In genomic region chr19:23133427-23134094, GRCm38 (mm10) we compare ENCODE assay signal across 8 mouse cellular contexts. TPM values are rescaled to one million over a fixed set of nuclear protein-coding genes. Genes with fewer than 3 reads are reported as not detected.
DNase-seq lines count a peak whose midpoint lies in the region; ATAC-seq and TF ChIP-seq lines count a peak whose summit lies in the region.

No protein-coding gene starts in this region.

- H3K4me1 ChIP-seq in testis, adult 2 months (ENCODE audit: control insufficient read depth, insufficient read depth, low read length) = peaks cover 21% of the 10 kb centered on the region
- peaks cover 21% of the 10 kb centered on the region for H3K4me1 ChIP-seq in intestine, embryonic 14.5 days (replicated peaks; ENCODE audit: control insufficient read depth, insufficient read depth, low read length)
- H3K4me1 ChIP-seq in midbrain, embryonic 14.5 days (ENCODE audit: control insufficient read depth, insufficient read depth, low read length) = peaks cover 18% of the 10 kb centered on the region

- intact Hi-C loops in gastrocnemius, adult 2 months (cut with DNase I) = loop anchor here (1.0 to 5.0 kb wide), 3 partner anchors 76 to 217 kb away; no protein-coding TSS in a partner anchor

- H3K27ac ChIP-seq in gastrocnemius, adult 2 months = peak overlapping the region; percentile 100
- H3K27ac ChIP-seq in testis, adult 2 months (ENCODE audit: control insufficient read depth, insufficient read depth, low read depth, low read length) = peak overlapping the region; percentile 78
- H3K27ac ChIP-seq in intestine, embryonic 14.5 days (ENCODE audit: low read depth) = no peak overlapping the region
- H3K27ac ChIP-seq in midbrain, embryonic 14.5 days (replicated peaks; ENCODE audit: low read depth, low read length) = no peak overlapping the region

- H3K9me3 ChIP-seq in intestine, embryonic 14.5 days (ENCODE audit: control insufficient read depth, low read length) = no peaks in the 10 kb centered on the region
- no peaks in the 10 kb centered on the region for H3K9me3 ChIP-seq in midbrain, embryonic 14.5 days (ENCODE audit: control insufficient read depth, low read length)

- peak overlapping the region; percentile 78 for H3K4me3 ChIP-seq in gastrocnemius, adult 2 months
- no peak overlapping the region for H3K4me3 ChIP-seq in testis, adult 2 months (ENCODE audit: control insufficient read depth, low read depth, low read length)
- H3K4me3 ChIP-seq in intestine, embryonic 14.5 days (ENCODE audit: low read depth, low read length) = peak overlapping the region; percentile 31; the same call in 1 of the 2 replicates
- H3K4me3 ChIP-seq in midbrain, embryonic 14.5 days (replicated peaks; ENCODE audit: low read depth, low read length) = peak overlapping the region; percentile 40; the same call in 1 of the 2 replicates

- H3K9ac ChIP-seq in intestine, embryonic 14.5 days (ENCODE audit: low read length) = no peak overlapping the region
- H3K9ac ChIP-seq in midbrain, embryonic 14.5 days (replicated peaks; ENCODE audit: low read length) = no peak overlapping the region

- peak; percentile 7; the same call in 1 of the 2 replicates for ATAC-seq in intestine, embryonic 14.5 days (replicated peaks; ENCODE audit: low FRiP score, low TSS enrichment, low read depth)
- ATAC-seq in midbrain, embryonic 14.5 days (ENCODE audit: low FRiP score, low TSS enrichment) = no peak

- peak overlapping the region; percentile 91 for H3K4me2 ChIP-seq in intestine, embryonic 14.5 days (ENCODE audit: low read length)
- peak overlapping the region; percentile 89 for H3K4me2 ChIP-seq in midbrain, embryonic 14.5 days (ENCODE audit: low read length)

- TF ChIP-seq CTCF in gastrocnemius, adult 2 months (IDR thresholded peaks at IDR 0.05) = no peak
- TF ChIP-seq CTCF in testis, adult 2 months (IDR thresholded peaks at IDR 0.05; ENCODE audit: control insufficient read depth, insufficient read depth, insufficient replicate concordance, low read depth, low read length) = no peak

- TF ChIP-seq POLR2A in testis, adult 2 months (IDR thresholded peaks at IDR 0.05; ENCODE audit: control insufficient read depth, low read depth, low read length) = no peak

- H3K27me3 ChIP-seq in testis, adult 2 months (ENCODE audit: control insufficient read depth, insufficient read depth, low read length) = peaks cover 3% of the 10 kb centered on the region; the same call in 1 of the 2 replicates
- H3K27me3 ChIP-seq in intestine, embryonic 14.5 days (replicated peaks; ENCODE audit: control insufficient read depth, insufficient read depth, low read length) = peaks cover 41% of the 10 kb centered on the region
- H3K27me3 ChIP-seq in midbrain, embryonic 14.5 days (ENCODE audit: control insufficient read depth, insufficient read depth, low read length) = peaks cover 37% of the 10 kb centered on the region

- no peak for DNase-seq in gastrocnemius, adult 2 months
- no peak for DNase-seq in gastrocnemius, postnatal 25 days
- DNase-seq in testis, postnatal 10 days (ENCODE audit: low spot score) = no peak
- no peak for DNase-seq in intestine, embryonic 14.5 days (ENCODE audit: low spot score)
- no peak for DNase-seq in midbrain, embryonic 14.5 days
- no peak for DNase-seq in thymus, postnatal 14 days
- no peak for DNase-seq in right cerebral cortex, postnatal 36 days (ENCODE audit: low spot score in 2 of 2)

- 18% methylated on average over 9 of the region's 9 CpGs for WGBS in intestine, embryonic 14.5 days
- WGBS in midbrain, embryonic 14.5 days = 6% methylated on average over 9 of the region's 9 CpGs

- H3K36me3 ChIP-seq in testis, adult 2 months (ENCODE audit: control insufficient read depth, insufficient read depth, low read length) = no peaks in the 10 kb centered on the region
- no peaks in the 10 kb centered on the region for H3K36me3 ChIP-seq in intestine, embryonic 14.5 days (ENCODE audit: control insufficient read depth, insufficient read depth, low read length)
- no peaks in the 10 kb centered on the region for H3K36me3 ChIP-seq in midbrain, embryonic 14.5 days (ENCODE audit: control insufficient read depth, insufficient read depth, low read length)

RNA-seq across cellular contexts. Expression of gene Klf9, which starts 7.5 kb away (rescaled TPM):
- 100 to 1,000 TPM; 144 to 162 TPM for total RNA-seq in gastrocnemius, adult 2 months (2021)
- total RNA-seq in gastrocnemius, postnatal 25 days (2021) = 100 to 1,000 TPM in 1 of 2 experiments, 10 to 100 TPM in 1; 98.1 to 101 TPM
- polyA plus RNA-seq in testis, adult 2 months (2012; rRNA removed) = 19.7 and 21.4 TPM in 2 replicates
- polyA plus RNA-seq in intestine, embryonic 14.5 days (2014; fragmentation: Nextera tagmentation; extraction: Ambion mirVana) = 1.8 and 2.0 TPM in 2 replicates
- polyA plus RNA-seq in midbrain, embryonic 14.5 days (2014; fragmentation: Nextera tagmentation; extraction: Ambion mirVana) = 0.93 and 1.2 TPM in 2 replicates

Comparison
In these comparisons a context has a peak if more than half of its experiments do, and no peak if none do; other contexts are left out.
1. H3K27ac ChIP-seq: peak in gastrocnemius, adult 2 months (single experiment) and testis, adult 2 months (single experiment); none in intestine, embryonic 14.5 days (single experiment) and midbrain, embryonic 14.5 days (single experiment).